Mouse (Mus musculus) lung, postnatal 0 days (tissue): ENCODE results near the gene Gm5136.

Experiments
- CTCF ChIP-seq: IDR thresholded peaks from 2 replicates; pipeline ENCODE4 v1.5.1; 2016; ENCODE audit warnings: antibody characterized with exemption, mild to moderate bottlenecking
- EP300 ChIP-seq: IDR thresholded peaks from 2 replicates; pipeline ENCODE4 v1.6.1; 2016; ENCODE audit warnings: antibody characterized with exemption, mild to moderate bottlenecking, control low read depth

- TF ChIP-seq CTCF (no peak), EP300 (no peak)
These were observed 39.7 kb downstream of the Gm5136 start for GRCm38 (mm10) chr10:108660295-108660694.
